Mouse (Mus musculus) hindbrain, embryonic 10.5 days (tissue): ENCODE measurements at regions not wholly inside any gene's neighbourhood (a gene's known extent, or its start where the extent isn't known, plus 50 kb on each side); places are given as distances from the start of the nearest gene placed in this dataset.

Source experiments
- DNase-seq: peaks from one replicate; pipeline ENCODE4 v3.0.0-alpha.2; 2017; ENCODE audit warnings: low spot score
- H3K27ac ChIP-seq: fragments of 300-500 bp; sonication (generic); 2 replicates; pipeline ENCODE4 v1.5.1; 2016; ENCODE audit warnings: mild to moderate bottlenecking, moderate library complexity
- H3K27me3 ChIP-seq: fragments of 300-500 bp; sonication (generic); 2 replicates; pipeline ENCODE4 v1.6.1; 2016; ENCODE audit warnings: mild to moderate bottlenecking; ENCODE audit not compliant: poor library complexity, insufficient read depth, severe bottlenecking
- H3K36me3 ChIP-seq: fragments of 300-500 bp; sonication (generic); 2 replicates; pipeline ENCODE4 v1.6.1; 2016; ENCODE audit warnings: mild to moderate bottlenecking, moderate library complexity
- H3K4me1 ChIP-seq: fragments of 300-500 bp; sonication (generic); replicated peaks from 2 replicates; pipeline ENCODE4 v1.6.1; 2016; ENCODE audit warnings: mild to moderate bottlenecking
- H3K4me3 ChIP-seq: fragments of 300-500 bp; sonication (generic); 2 replicates; pipeline ENCODE4 v1.5.1; 2016; ENCODE audit warnings: mild to moderate bottlenecking, moderate library complexity
- H3K9me3 ChIP-seq: fragments of 300-500 bp; sonication (generic); 2 replicates; pipeline ENCODE4 v1.6.1; 2016; ENCODE audit warnings: mild to moderate bottlenecking, moderate library complexity
- WGBS: fragments of 180-500 bp; shearing (Covaris S2); methylation state at CpG from one replicate; pipeline ENCODE4 v1.1.7; 2016; 5-methylcytosine and 5-hydroxymethylcytosine counted together

DNA sequence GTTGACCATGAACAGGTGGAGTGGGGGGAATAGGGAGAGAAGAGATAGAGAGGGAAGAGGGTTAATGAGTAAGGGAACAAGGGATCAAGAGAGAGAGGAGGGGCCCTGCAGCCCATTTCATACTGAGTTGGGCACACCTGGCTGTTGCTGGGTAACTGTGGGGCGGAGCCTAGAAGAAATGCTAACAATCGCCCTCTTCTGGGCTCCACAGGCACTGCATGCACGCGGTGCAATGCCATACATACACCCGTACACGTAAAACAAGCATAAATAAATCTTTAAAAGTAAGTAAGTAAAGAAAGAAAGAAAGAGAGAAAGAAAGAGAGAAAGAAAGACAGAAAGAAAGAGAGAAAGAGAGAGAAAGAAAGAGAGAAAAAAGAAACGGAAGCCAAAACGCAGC lies 106.5 kb upstream of the Rxfp2 start:
- no peak overlapping the region for H3K27ac ChIP-seq
- WGBS, result 88% methylated on average over 8 of the region's 8 CpGs
- no peaks in the 10 kb centered on the region for H3K4me1 ChIP-seq
- no peak overlapping the region for H3K4me3 ChIP-seq
- H3K36me3 ChIP-seq, result no peaks in the 10 kb centered on the region
- H3K9me3 ChIP-seq, result no peaks in the 10 kb centered on the region
- H3K27me3 ChIP-seq, result no peaks in the 10 kb centered on the region
- DNase-seq, result no peak

DNA sequence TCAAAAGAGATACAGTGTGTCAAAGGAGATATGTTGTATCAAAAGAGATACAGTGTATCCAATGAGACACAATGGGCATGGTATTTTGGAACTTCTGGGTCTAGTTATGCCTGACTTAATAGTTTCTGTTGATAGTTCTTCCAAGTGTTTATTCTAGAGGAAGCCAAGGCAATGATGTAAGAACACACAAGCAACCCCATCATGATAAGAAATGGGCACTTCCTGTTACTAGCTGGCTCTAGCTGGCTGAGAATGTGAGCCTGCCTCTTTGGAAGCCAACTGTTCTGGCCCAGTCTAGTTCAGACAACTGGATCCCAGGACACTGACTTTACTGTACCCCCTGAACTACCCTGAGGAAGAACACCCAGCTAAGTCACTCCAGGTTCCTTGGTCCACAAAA lies 102.7 kb upstream of the Rxfp2 start:
- Histone ChIP-seq H3K36me3 (no peaks in the 10 kb centered on the region), H3K27ac (no peak overlapping the region), H3K27me3 (no peaks in the 10 kb centered on the region), H3K9me3 (no peaks in the 10 kb centered on the region), H3K4me1 (0 out of 2 replicates have a peak, but pooled peaks cover 4% of the 10 kb centered on the region), H3K4me3 (no peak overlapping the region)
- no peak for DNase-seq

GRCm38 (mm10) chr5:149917374-149917773 lies 101.1 kb upstream of the Rxfp2 start:
- Histone ChIP-seq H3K4me1 (0 out of 2 replicates have a peak, but pooled peaks cover 4% of the 10 kb centered on the region), H3K36me3 (no peaks in the 10 kb centered on the region), H3K4me3 (no peak overlapping the region), H3K27me3 (no peaks in the 10 kb centered on the region), H3K27ac (no peak overlapping the region), H3K9me3 (0 out of 2 replicates have a peak, but pooled peaks cover 2% of the 10 kb centered on the region)
- DNase-seq, result peak; percentile 28
- 41% methylated on average over 3 of the region's 3 CpGs for WGBS

DNA sequence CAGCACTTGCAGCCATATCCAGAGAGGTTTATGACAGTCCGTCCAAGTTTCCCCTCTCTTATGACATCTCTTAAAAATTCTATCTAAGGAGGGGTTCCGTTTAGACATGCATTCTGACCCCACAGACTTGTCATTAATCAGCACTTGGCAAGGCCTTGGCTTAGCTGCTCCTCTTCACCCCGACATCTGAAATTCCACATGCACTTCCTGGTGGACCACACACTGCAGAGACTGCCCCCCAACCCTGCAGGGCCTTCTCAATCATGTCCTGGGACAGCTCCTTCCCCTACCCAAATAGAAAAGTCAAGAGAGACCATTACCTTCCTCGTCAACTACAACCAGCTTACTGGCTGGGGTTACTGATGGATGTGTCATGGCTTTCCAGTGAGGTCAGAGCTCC lies 99.4 kb upstream of the Rxfp2 start:
- 0 out of 2 replicates have a peak, but pooled peaks cover 4% of the 10 kb centered on the region for H3K4me1 ChIP-seq
- H3K4me3 ChIP-seq, result no peak overlapping the region
- H3K27ac ChIP-seq, result no peak overlapping the region
- DNase-seq, result no peak
- H3K36me3 ChIP-seq, result no peaks in the 10 kb centered on the region
- H3K27me3 ChIP-seq, result no peaks in the 10 kb centered on the region
- 67% methylated on average over 4 of the region's 4 CpGs for WGBS
- H3K9me3 ChIP-seq, result 0 out of 2 replicates have a peak, but pooled peaks cover 2% of the 10 kb centered on the region

DNA sequence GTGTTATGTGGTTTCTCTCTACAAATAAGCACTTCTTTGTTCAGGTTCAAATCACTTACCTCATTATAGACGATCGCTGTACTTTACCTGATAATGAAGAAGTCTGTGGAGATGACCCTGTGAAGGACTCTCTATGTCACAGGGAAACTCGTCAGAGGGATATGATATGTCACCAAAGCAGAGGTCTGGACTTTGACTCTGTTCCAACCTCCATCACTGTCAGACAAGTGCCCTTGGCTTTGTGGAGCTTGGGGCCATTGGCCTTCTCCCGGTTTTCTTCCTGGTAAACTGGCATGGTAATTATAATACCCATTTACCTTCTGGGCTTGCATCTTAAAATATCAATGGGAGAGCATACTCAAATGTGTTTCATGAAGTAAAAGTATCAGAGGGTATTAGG lies 98.1 kb upstream of the Rxfp2 start:
- Histone ChIP-seq H3K27ac (no peak overlapping the region), H3K36me3 (no peaks in the 10 kb centered on the region), H3K4me3 (no peak overlapping the region), H3K27me3 (no peaks in the 10 kb centered on the region), H3K9me3 (0 out of 2 replicates have a peak, but pooled peaks cover 2% of the 10 kb centered on the region), H3K4me1 (0 out of 2 replicates have a peak, but pooled peaks cover 4% of the 10 kb centered on the region)
- 95% methylated on average over 4 of the region's 4 CpGs for WGBS
- no peak for DNase-seq

GRCm38 (mm10) chr5:149924501-149924900 lies 94.0 kb upstream of the Rxfp2 start:
- Histone ChIP-seq H3K9me3 (0 out of 2 replicates have a peak, but pooled peaks cover 2% of the 10 kb centered on the region), H3K27ac (no peak overlapping the region), H3K27me3 (no peaks in the 10 kb centered on the region), H3K36me3 (no peaks in the 10 kb centered on the region), H3K4me3 (no peak overlapping the region), H3K4me1 (no peaks in the 10 kb centered on the region)
- DNase-seq, result no peak
- 93% methylated on average over 10 of the region's 10 CpGs for WGBS

DNA sequence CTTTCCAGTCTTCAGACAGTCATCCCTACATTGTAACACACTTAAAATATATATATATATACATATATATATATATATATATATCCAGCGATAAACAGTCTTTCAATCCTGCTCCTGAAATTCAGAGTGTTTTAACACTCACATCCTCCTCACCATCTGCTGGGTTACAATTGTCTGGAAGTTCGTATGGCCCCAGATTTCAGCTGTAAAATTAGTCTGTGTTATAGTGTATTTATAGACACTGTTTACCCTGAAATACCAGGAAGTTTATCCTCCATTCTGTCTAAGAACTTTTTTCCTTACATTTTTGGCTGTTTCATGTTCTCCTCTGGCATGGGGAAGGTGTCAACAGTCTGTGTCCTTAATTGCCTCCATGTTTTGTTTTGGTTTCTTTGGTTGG lies 91.7 kb upstream of the Rxfp2 start:
- Histone ChIP-seq H3K27me3 (no peaks in the 10 kb centered on the region), H3K9me3 (0 out of 2 replicates have a peak, but pooled peaks cover 2% of the 10 kb centered on the region), H3K4me1 (peaks cover 6% of the 10 kb centered on the region), H3K36me3 (no peaks in the 10 kb centered on the region), H3K27ac (no peak overlapping the region), H3K4me3 (no peak overlapping the region)
- no peak for DNase-seq
- 86% methylated on average over 2 of the region's 2 CpGs for WGBS

DNA sequence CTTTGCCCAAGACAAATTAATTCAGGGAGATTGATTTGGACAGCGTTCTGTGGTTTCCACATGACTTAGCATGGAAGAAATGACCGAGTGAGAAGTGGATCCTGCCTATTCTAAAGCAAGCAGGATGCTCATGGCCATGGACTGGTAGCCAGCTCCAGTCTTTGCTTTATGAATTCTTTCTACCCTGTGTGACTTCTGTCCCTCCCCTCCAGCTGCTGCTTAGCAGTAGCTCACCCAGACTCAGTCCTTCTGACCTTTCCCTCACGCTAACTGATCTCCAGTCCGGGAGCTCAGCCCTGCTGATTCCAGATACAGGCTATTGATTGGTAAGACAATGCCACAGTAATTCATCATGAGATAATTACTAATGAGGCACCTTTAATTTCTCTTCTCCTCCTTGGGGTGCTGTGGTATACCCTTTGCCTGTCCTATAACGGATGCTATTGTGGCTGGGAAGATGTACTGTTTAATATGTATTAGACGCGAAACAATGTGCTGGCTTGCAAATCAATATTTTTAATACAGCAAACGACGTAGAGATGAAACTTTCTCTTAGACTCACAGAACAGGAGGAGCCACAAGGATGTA lies 86.8 kb upstream of the Rxfp2 start:
- peaks cover 19% of the 10 kb centered on the region for H3K4me1 ChIP-seq
- 54% methylated on average over 9 of the region's 9 CpGs for WGBS
- DNase-seq, result peak; percentile 36
- H3K27me3 ChIP-seq, result no peaks in the 10 kb centered on the region
- no peak overlapping the region for H3K4me3 ChIP-seq
- peak overlapping the region; percentile 37 for H3K27ac ChIP-seq
- H3K9me3 ChIP-seq, result no peaks in the 10 kb centered on the region
- H3K36me3 ChIP-seq, result no peaks in the 10 kb centered on the region

DNA sequence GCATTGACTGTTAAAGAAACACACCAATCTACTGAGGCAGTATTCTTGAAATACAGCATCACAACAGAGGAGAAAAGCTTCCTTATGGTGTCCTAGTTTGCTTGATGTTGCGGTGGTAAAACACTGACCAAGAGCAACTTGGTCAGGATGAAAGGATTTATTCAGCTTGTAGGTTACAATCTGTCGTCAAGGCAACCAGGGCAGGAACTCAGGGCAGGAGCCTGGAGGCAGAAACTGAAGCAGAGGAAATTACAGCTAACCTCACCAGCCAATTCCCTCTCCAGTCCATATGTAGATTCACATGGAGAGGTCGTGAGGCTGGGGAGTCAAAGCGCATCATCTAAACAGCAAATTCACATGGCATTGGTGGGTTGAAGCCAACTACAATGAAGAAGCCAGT lies 86.3 kb upstream of the Rxfp2 start:
- Histone ChIP-seq H3K27ac (peak overlapping the region; percentile 37), H3K4me3 (no peak overlapping the region), H3K27me3 (no peaks in the 10 kb centered on the region), H3K4me1 (peaks cover 20% of the 10 kb centered on the region), H3K9me3 (no peaks in the 10 kb centered on the region), H3K36me3 (no peaks in the 10 kb centered on the region)
- 42% methylated on average over 4 of the region's 4 CpGs for WGBS
- DNase-seq, result peak; percentile 33

- Histone ChIP-seq H3K4me1 (no peaks in the 10 kb centered on the region), H3K27me3 (no peaks in the 10 kb centered on the region), H3K4me3 (no peak overlapping the region), H3K36me3 (no peaks in the 10 kb centered on the region), H3K9me3 (no peaks in the 10 kb centered on the region), H3K27ac (no peak overlapping the region)
- DNase-seq, result no peak
Measured at GRCm38 (mm10) chr5:149945651-149946050, 72.8 kb upstream of the Rxfp2 start.

- DNase-seq, result no peak
- H3K9me3 ChIP-seq, result no peaks in the 10 kb centered on the region
- no peaks in the 10 kb centered on the region for H3K27me3 ChIP-seq
- 81% methylated on average over 2 of the region's 2 CpGs for WGBS
- H3K4me3 ChIP-seq, result no peak overlapping the region
- no peaks in the 10 kb centered on the region for H3K4me1 ChIP-seq
- H3K27ac ChIP-seq, result no peak overlapping the region
- H3K36me3 ChIP-seq, result no peaks in the 10 kb centered on the region
Measured at GRCm38 (mm10) chr5:149947491-149947890, 71.0 kb upstream of the Rxfp2 start.

- Histone ChIP-seq H3K27me3 (no peaks in the 10 kb centered on the region), H3K27ac (no peak overlapping the region), H3K9me3 (no peaks in the 10 kb centered on the region), H3K4me3 (no peak overlapping the region), H3K4me1 (no peaks in the 10 kb centered on the region), H3K36me3 (no peaks in the 10 kb centered on the region)
- WGBS, result 90% methylated on average over 4 of the region's 4 CpGs
- no peak for DNase-seq
Measured at GRCm38 (mm10) chr5:149956931-149957330, 61.5 kb upstream of the Rxfp2 start.

GRCm38 (mm10) chr5:149961178-149961577 lies 57.3 kb upstream of the Rxfp2 start:
- DNase-seq, result no peak
- no peak overlapping the region for H3K27ac ChIP-seq
- H3K9me3 ChIP-seq, result no peaks in the 10 kb centered on the region
- H3K27me3 ChIP-seq, result no peaks in the 10 kb centered on the region
- WGBS, result 92% methylated on average over 11 of the region's 11 CpGs
- H3K4me3 ChIP-seq, result no peak overlapping the region
- peaks cover 7% of the 10 kb centered on the region for H3K4me1 ChIP-seq
- H3K36me3 ChIP-seq, result no peaks in the 10 kb centered on the region

- H3K36me3 ChIP-seq, result no peaks in the 10 kb centered on the region
- H3K27me3 ChIP-seq, result no peaks in the 10 kb centered on the region
- no peaks in the 10 kb centered on the region for H3K9me3 ChIP-seq
- WGBS, result 23% methylated on average over 13 of the region's 13 CpGs
- no peak overlapping the region for H3K27ac ChIP-seq
- peaks cover 7% of the 10 kb centered on the region for H3K4me1 ChIP-seq
- no peak for DNase-seq
- H3K4me3 ChIP-seq, result peak overlapping the region; percentile 26; the same call in 1 of the 2 replicates
Measured at GRCm38 (mm10) chr5:149964748-149965147, 53.7 kb upstream of the Rxfp2 start.
